Mouse (Mus musculus): Measurements from ENCODE around the gene Zfp286.

- no peak for TF ChIP-seq CTCF (IDR thresholded peaks at IDR 0.05; ENCODE audit: low read depth)
- TF ChIP-seq EP300 (IDR thresholded peaks at IDR 0.05; ENCODE audit: low read depth), result no peak
These were observed 57.3 kb downstream of the Zfp286 start for GRCm38 (mm10) chr11:62732022-62732387.

All from liver, postnatal 0 days (tissue).